8 mouse cellular contexts compared by ENCODE assay signal in genomic region chr17:65782551-65783141, GRCm38 (mm10). TPM values are rescaled to one million over a fixed set of nuclear protein-coding genes. Genes with fewer than 3 reads are reported as not detected.
DNase-seq lines count a peak whose midpoint lies in the region; ATAC-seq and TF ChIP-seq lines count a peak whose summit lies in the region.

Ppp4r1 (plus strand) TSS chr17:65782573.

- H3K36me3 ChIP-seq in MEL (ENCODE audit: control insufficient read depth in 1 of 2, insufficient read depth in 2 of 2, low read length in 2 of 2) = peaks cover 2 to 10% of the 10 kb centered on the region in 2 experiments; a peak in 3 of 4 replicates

- DNase-seq in MEL (ENCODE audit: low read depth, low spot score) = peak; percentile 70
- peak; percentile 83 for DNase-seq in cerebellum, adult 8-10 months
- DNase-seq in layer of hippocampus, postnatal 10 days (ENCODE audit: low spot score in 2 of 2) = peak; percentile 78 to 84
- peak; percentile 89 for DNase-seq in lung, postnatal 10 days
- peak; percentile 86 for DNase-seq in ovary, postnatal 36 days (ENCODE audit: low spot score)
- DNase-seq in thymus, postnatal 25 days = peak; percentile 72

- no peaks in the 10 kb centered on the region for H3K9me3 ChIP-seq in MEL (replicated peaks; ENCODE audit: insufficient read depth, low read length)

- peak within 1 kb of the TSS; percentile 82 to 86 for H3K4me3 ChIP-seq in MEL (ENCODE audit: control insufficient read depth in 1 of 2, insufficient read depth in 1 of 2, low read depth in 2 of 2, low read length in 2 of 2)

- H3K27me3 ChIP-seq in MEL (ENCODE audit: control insufficient read depth in 1 of 2, insufficient read depth in 2 of 2, low read length in 2 of 2) = no peaks in the 10 kb centered on the region

- H3K79me2 ChIP-seq in MEL (ENCODE audit: control insufficient read depth, insufficient read depth, low read length, poor library complexity) = peaks cover 42% of the 10 kb centered on the region

- peak within 1 kb of the TSS; percentile 76 for H3K27ac ChIP-seq in MEL (ENCODE audit: control insufficient read depth, low read depth, low read length)

- ATAC-seq in frontal cortex, adult (ENCODE audit: low TSS enrichment) = peak; percentile 75
- ATAC-seq in hematopoietic stem cell, adult 5-6 weeks (replicated peaks in 1 of 2; ENCODE audit: insufficient read depth in 1 of 2, low FRiP score in 2 of 2, low TSS enrichment in 1 of 2, low read depth in 1 of 2, poor library complexity in 2 of 2, severe bottlenecking in 2 of 2) = peak; percentile 58 to 61

- no peak for TF ChIP-seq EP300 in MEL (IDR thresholded peaks at IDR 0.05; ENCODE audit: low read depth in 1 of 2, low read length in 2 of 2)

- peak within 1 kb of the TSS; percentile 98 for H3K9ac ChIP-seq in MEL (ENCODE audit: control insufficient read depth, low read depth, low read length, poor library complexity, severe bottlenecking)

- TF ChIP-seq CTCF in MEL (IDR thresholded peaks at IDR 0.05 in 2 of 3, conservative IDR thresholded peaks at IDR 0.05 in 1 of 3; ENCODE audit: control insufficient read depth in 1 of 3, insufficient read depth in 1 of 3, low read depth in 2 of 3, low read length in 3 of 3, poor library complexity in 1 of 3, severe bottlenecking in 1 of 3) = no peak

- peak; percentile 44 to 61; a peak in 2 of 4 replicates for TF ChIP-seq POLR2A in MEL (IDR thresholded peaks at IDR 0.05; ENCODE audit: control insufficient read depth in 1 of 2, insufficient read depth in 1 of 2, low read depth in 1 of 2, low read length in 2 of 2, poor library complexity in 1 of 2)

- TF ChIP-seq RAD21 in MEL (IDR thresholded peaks at IDR 0.05; ENCODE audit: low read depth, low read length) = no peak

- peaks cover 6 to 12% of the 10 kb centered on the region in 2 experiments for H3K4me1 ChIP-seq in MEL (ENCODE audit: control insufficient read depth in 1 of 2, insufficient read depth in 2 of 2, low read length in 2 of 2)

TF ChIP-seq in MEL, 35 proteins besides CTCF, POLR2A, EP300 and RAD21:
- TF ChIP-seq CHD1 (IDR thresholded peaks at IDR 0.05; ENCODE audit: low read depth, low read length) = no peak
- TF ChIP-seq SIN3A (IDR thresholded peaks at IDR 0.05; ENCODE audit: low read length) = 0 out of 2 replicates have a peak, but pooled peaks have one; percentile 33
- peak; percentile 51 for TF ChIP-seq NELFE (IDR thresholded peaks at IDR 0.05; ENCODE audit: low read depth, low read length)
- TF ChIP-seq MAZ (IDR thresholded peaks at IDR 0.05; ENCODE audit: low read depth, low read length) = 0 out of 2 replicates have a peak, but pooled peaks have one; percentile 30
- TF ChIP-seq ZMIZ1 (IDR thresholded peaks at IDR 0.05; ENCODE audit: low read depth, low read length) = peak; percentile 47; the same call in 1 of the 2 replicates
- TF ChIP-seq ZKSCAN1 (IDR thresholded peaks at IDR 0.05; ENCODE audit: low read depth, low read length) = no peak
- TF ChIP-seq KAT2A (conservative IDR thresholded peaks at IDR 0.05; ENCODE audit: low read depth, low read length) = no peak
- TF ChIP-seq TAL1 (IDR thresholded peaks at IDR 0.05; ENCODE audit: low read length) = no peak
- TF ChIP-seq UBTF (IDR thresholded peaks at IDR 0.05; ENCODE audit: borderline replicate concordance, insufficient read depth, low read depth, low read length) = peak; percentile 97; the same call in 1 of the 2 replicates
- peak; percentile 42; the same call in 1 of the 2 replicates for TF ChIP-seq HCFC1 (IDR thresholded peaks at IDR 0.05; ENCODE audit: low read depth, low read length)
- 0 out of 2 replicates have a peak, but pooled peaks have one; percentile 4 for TF ChIP-seq TCF12 (IDR thresholded peaks at IDR 0.05; ENCODE audit: low read depth, low read length)
- TF ChIP-seq JUND (IDR thresholded peaks at IDR 0.05; ENCODE audit: low read depth, low read length) = no peak

RNA-seq across cellular contexts. Expression of gene Ppp4r1, which starts in this region (rescaled TPM):
- total RNA-seq in MEL (2012; rRNA removed) = 21.8 and 27.4 TPM in 2 replicates
- polyA plus RNA-seq in MEL (2012; ENCODE audit: insufficient read depth in 1 of 2, insufficient read length in 2 of 2, low read depth in 1 of 2, low replicate concordance in 2 of 2, missing spikeins in 1 of 2) = 100 to 1,000 TPM in 1 of 2 experiments, 10 to 100 TPM in 1; 34.3 to 313 TPM
- 50.5 and 51.6 TPM in 2 replicates for total RNA-seq in hematopoietic stem cell, adult 5-6 weeks (2017)
- 10 to 100 TPM; 45.5 to 58.6 TPM for total RNA-seq in layer of hippocampus, postnatal 10 days (2021)

Comparison
In these comparisons a context has a peak if more than half of its experiments do, and no peak if none do; other contexts are left out.
1. Peak in every context shown above with its lines: DNase-seq, ATAC-seq, H3K4me3 ChIP-seq and H3K27ac ChIP-seq.